Mouse (Mus musculus): ENCODE measurements around the gene Fam222a. TPM values are rescaled to one million over a fixed set of nuclear protein-coding genes. Genes with fewer than 3 reads are reported as not detected.

Gene Fam222a
- polyA plus RNA-seq, 1 experiment from 2014 or later: 5.6 TPM

DNA sequence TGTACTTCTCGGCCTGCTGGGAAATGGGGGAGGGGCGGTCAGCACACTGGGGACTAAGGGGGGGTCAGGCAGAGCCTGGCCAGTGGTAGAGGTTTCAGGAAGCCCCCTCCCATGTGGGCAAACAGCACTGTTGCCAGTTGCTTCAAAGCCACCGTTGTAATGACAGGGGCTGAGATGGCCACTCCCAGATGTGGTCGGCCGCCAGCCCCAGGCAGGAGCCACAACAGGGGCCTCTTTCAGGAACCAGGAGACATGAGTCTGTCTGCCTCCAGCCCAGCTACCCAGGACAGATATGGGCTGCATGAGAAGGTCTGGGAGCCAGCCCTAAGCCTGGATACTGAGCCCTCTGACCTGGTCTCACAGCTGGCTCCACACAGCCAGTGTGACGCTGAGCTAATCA, 77.1 kb downstream of the Fam222a start:
- no peaks in the 10 kb centered on the region for H3K27me3 ChIP-seq (ENCODE audit: control insufficient read depth, insufficient read depth, low read length)
- no peaks in the 10 kb centered on the region for H3K9me3 ChIP-seq (ENCODE audit: control insufficient read depth, low read length)
- H3K4me1 ChIP-seq (ENCODE audit: control insufficient read depth, insufficient read depth, low read length): peaks cover 19% of the 10 kb centered on the region
- H3K27ac ChIP-seq (ENCODE audit: low read depth, low read length): no peak overlapping the region
- H3K4me3 ChIP-seq (ENCODE audit: low read length): no peak overlapping the region
- WGBS: 45% methylated on average over 6 of the region's 6 CpGs
- no peak for ATAC-seq (ENCODE audit: low FRiP score, low TSS enrichment)
- no peak overlapping the region for H3K4me2 ChIP-seq (replicated peaks; ENCODE audit: low read depth, low read length)
- H3K9ac ChIP-seq (ENCODE audit: low read depth, low read length): no peak overlapping the region
- H3K36me3 ChIP-seq (ENCODE audit: control insufficient read depth, insufficient read depth, low read length): no peaks in the 10 kb centered on the region

DNA sequence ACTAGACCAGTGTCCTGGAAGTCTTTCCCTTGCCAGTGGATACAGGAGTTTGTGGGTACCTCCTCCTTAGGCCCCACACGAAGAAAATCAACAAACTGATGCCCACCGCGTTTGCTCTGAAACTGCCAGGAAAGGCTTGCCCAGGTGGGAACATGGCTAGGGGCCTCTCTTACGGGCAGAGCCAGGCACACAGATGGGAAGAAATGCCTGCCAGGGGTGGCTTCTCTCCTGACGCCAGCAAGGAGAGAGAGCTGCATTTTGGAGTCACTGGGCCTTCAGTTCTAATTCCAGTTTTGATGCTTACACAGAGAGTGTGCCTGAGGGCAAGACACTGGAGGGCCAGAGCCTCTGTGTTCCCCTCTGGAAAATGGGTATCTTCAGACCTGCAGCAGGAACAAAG, 78.1 kb downstream of the Fam222a start:
- Histone ChIP-seq H3K4me1 (ENCODE audit: control insufficient read depth, insufficient read depth, low read length) (peaks cover 24% of the 10 kb centered on the region), H3K27me3 (ENCODE audit: control insufficient read depth, insufficient read depth, low read length) (no peaks in the 10 kb centered on the region), H3K9me3 (ENCODE audit: control insufficient read depth, low read length) (no peaks in the 10 kb centered on the region), H3K27ac (ENCODE audit: low read depth, low read length) (no peak overlapping the region), H3K4me3 (ENCODE audit: low read length) (no peak overlapping the region), H3K36me3 (ENCODE audit: control insufficient read depth, insufficient read depth, low read length) (no peaks in the 10 kb centered on the region), H3K4me2 (replicated peaks; ENCODE audit: low read depth, low read length) (no peak overlapping the region), H3K9ac (ENCODE audit: low read depth, low read length) (no peak overlapping the region)
- 92% methylated on average over 5 of the region's 5 CpGs for WGBS
- ATAC-seq (ENCODE audit: low FRiP score, low TSS enrichment): no peak

DNA sequence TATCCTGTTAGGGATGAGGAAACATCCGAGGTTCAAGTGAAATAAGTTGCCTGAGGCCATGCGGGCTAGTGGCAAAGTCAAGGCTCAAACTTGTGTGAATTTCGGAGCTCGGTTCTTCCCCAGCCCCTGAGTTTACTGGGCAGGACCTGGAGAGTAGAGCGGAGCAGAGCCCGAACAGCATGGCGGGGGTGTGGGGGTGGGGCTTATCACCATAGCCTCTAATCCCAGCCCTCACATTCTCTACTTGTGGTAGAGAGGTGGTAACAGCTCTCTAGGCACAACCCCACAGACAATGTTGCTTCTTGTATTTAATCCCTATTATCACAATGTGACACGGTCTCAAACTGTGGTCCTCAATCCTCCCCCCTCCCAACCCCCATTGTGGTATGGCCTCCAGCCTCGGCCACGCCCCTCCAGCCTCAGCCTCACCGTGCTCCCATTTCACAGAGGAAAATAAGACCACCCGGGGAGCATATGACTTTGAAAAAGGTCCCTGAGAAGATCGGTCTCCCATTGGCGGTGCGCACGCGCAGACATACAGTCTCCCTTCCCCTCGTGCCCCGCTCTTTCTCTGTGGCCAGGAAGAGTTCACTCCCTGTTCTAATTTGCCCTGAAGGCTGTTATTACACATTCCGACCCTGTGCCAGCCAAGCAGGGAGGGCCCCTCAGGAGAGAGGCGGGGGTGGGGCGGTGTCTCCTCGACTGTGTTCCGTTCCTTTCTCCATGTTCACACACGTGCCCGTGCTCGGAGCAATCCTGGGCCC, 79.6 kb downstream of the Fam222a start:
- ATAC-seq (ENCODE audit: low FRiP score, low TSS enrichment): peak; percentile 63
- H3K27ac ChIP-seq (ENCODE audit: low read depth, low read length): no peak overlapping the region
- peak overlapping the region; percentile 35 for H3K9ac ChIP-seq (ENCODE audit: low read depth, low read length)
- WGBS: 3% methylated on average over 27 of the region's 27 CpGs
- peak overlapping the region; percentile 27 for H3K4me3 ChIP-seq (ENCODE audit: low read length)
- H3K4me1 ChIP-seq (ENCODE audit: control insufficient read depth, insufficient read depth, low read length): peaks cover 28% of the 10 kb centered on the region
- no peaks in the 10 kb centered on the region for H3K36me3 ChIP-seq (ENCODE audit: control insufficient read depth, insufficient read depth, low read length)
- H3K9me3 ChIP-seq (ENCODE audit: control insufficient read depth, low read length): no peaks in the 10 kb centered on the region
- peak overlapping the region; percentile 51 for H3K4me2 ChIP-seq (replicated peaks; ENCODE audit: low read depth, low read length)
- H3K27me3 ChIP-seq (ENCODE audit: control insufficient read depth, insufficient read depth, low read length): no peaks in the 10 kb centered on the region

DNA sequence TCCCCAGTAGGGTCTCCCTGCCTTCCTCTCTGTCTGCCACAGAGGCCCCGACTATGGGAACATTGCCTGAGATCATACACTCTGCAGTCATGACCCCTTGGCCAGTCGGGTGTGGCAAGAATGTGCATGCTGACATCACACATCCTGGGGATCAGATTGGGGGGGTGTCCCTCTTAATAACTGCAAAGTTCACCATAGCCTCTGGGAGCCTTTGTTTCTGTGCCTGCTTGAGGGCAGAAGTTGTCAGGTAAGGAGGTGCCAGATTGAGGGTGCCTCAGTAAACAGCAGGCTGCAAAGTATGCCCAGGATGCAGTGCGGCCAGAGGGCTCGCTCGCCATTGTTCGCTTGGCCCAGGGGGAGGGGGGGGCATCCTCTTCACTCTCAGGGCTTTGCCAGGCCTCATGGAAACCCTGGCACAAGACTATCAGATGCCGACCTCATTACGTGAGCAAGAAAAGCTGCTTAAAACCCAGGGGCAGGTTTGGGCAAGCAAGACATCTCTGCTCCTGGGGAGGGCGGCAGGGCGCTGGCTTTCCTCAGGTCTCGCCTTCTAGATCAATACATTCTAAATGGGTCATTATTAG, 81.0 kb downstream of the Fam222a start:
- 63% methylated on average over 11 of the region's 11 CpGs for WGBS
- H3K9ac ChIP-seq (ENCODE audit: low read depth, low read length): no peak overlapping the region
- no peak overlapping the region for H3K27ac ChIP-seq (ENCODE audit: low read depth, low read length)
- H3K27me3 ChIP-seq (ENCODE audit: control insufficient read depth, insufficient read depth, low read length): no peaks in the 10 kb centered on the region
- peaks cover 35% of the 10 kb centered on the region for H3K4me1 ChIP-seq (ENCODE audit: control insufficient read depth, insufficient read depth, low read length)
- no peak for ATAC-seq (ENCODE audit: low FRiP score, low TSS enrichment)
- H3K9me3 ChIP-seq (ENCODE audit: control insufficient read depth, low read length): no peaks in the 10 kb centered on the region
- H3K4me2 ChIP-seq (replicated peaks; ENCODE audit: low read depth, low read length): no peak overlapping the region
- H3K4me3 ChIP-seq (ENCODE audit: low read length): no peak overlapping the region
- no peaks in the 10 kb centered on the region for H3K36me3 ChIP-seq (ENCODE audit: control insufficient read depth, insufficient read depth, low read length)

DNA sequence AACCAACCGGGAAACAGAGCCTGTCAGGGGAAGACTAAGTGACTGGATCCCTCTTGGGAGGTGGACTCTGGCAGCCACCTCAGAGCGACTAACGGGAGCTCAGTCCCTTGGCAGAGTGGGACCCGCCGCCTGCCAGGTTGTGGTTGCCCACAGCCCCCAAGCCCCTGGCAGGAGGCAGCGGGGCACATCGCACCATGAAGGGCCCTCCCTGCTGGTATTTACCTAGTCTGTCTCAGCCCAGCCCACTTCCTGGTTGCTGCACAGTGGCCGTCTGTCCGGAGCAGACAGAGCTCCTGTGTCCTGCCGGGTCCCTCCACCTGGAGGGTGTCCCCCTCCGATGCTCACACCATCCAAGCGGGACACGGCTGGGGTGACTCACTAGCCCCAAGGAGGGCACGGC, 83.2 kb downstream of the Fam222a start:
- Histone ChIP-seq H3K27ac (ENCODE audit: low read depth, low read length) (peak overlapping the region; percentile 45; the same call in 1 of the 2 replicates), H3K36me3 (ENCODE audit: control insufficient read depth, insufficient read depth, low read length) (no peaks in the 10 kb centered on the region), H3K4me3 (ENCODE audit: low read length) (no peak overlapping the region), H3K9ac (ENCODE audit: low read depth, low read length) (peak overlapping the region; percentile 34; the same call in 1 of the 2 replicates), H3K27me3 (ENCODE audit: control insufficient read depth, insufficient read depth, low read length) (no peaks in the 10 kb centered on the region), H3K9me3 (ENCODE audit: control insufficient read depth, low read length) (no peaks in the 10 kb centered on the region), H3K4me1 (ENCODE audit: control insufficient read depth, insufficient read depth, low read length) (peaks cover 35% of the 10 kb centered on the region), H3K4me2 (replicated peaks; ENCODE audit: low read depth, low read length) (peak overlapping the region; percentile 24; the same call in 1 of the 2 replicates)
- WGBS: 26% methylated on average over 14 of the region's 14 CpGs
- no peak for ATAC-seq (ENCODE audit: low FRiP score, low TSS enrichment)

DNA sequence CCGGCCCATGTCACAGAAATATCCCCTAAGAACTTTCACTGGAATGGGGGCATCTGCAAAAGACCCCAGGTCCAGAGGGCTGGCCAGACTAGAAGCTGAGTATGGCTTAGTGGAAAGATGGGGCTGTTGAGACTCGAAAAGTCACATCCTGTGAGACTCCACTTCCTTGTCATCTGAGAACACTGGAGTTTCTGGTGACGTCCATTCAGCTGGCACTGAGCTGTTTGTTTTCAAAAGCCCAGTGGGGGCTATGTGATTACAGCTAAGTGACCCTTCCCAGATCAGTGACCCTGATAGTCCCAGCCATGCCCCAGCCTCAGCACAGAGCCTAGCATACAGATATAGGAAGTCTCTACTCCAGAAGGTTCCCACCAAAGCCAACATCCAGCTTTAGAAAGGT, 83.6 kb downstream of the Fam222a start:
- 12% methylated on average over 3 of the region's 3 CpGs for WGBS
- ATAC-seq (ENCODE audit: low FRiP score, low TSS enrichment): no peak
- peak overlapping the region; percentile 34; the same call in 1 of the 2 replicates for H3K9ac ChIP-seq (ENCODE audit: low read depth, low read length)
- H3K4me2 ChIP-seq (replicated peaks; ENCODE audit: low read depth, low read length): peak overlapping the region; percentile 24; the same call in 1 of the 2 replicates
- H3K4me3 ChIP-seq (ENCODE audit: low read length): no peak overlapping the region
- H3K36me3 ChIP-seq (ENCODE audit: control insufficient read depth, insufficient read depth, low read length): no peaks in the 10 kb centered on the region
- H3K4me1 ChIP-seq (ENCODE audit: control insufficient read depth, insufficient read depth, low read length): peaks cover 39% of the 10 kb centered on the region
- H3K9me3 ChIP-seq (ENCODE audit: control insufficient read depth, low read length): no peaks in the 10 kb centered on the region
- peaks cover 4% of the 10 kb centered on the region for H3K27me3 ChIP-seq (ENCODE audit: control insufficient read depth, insufficient read depth, low read length)
- H3K27ac ChIP-seq (ENCODE audit: low read depth, low read length): peak overlapping the region; percentile 45; the same call in 1 of the 2 replicates

DNA sequence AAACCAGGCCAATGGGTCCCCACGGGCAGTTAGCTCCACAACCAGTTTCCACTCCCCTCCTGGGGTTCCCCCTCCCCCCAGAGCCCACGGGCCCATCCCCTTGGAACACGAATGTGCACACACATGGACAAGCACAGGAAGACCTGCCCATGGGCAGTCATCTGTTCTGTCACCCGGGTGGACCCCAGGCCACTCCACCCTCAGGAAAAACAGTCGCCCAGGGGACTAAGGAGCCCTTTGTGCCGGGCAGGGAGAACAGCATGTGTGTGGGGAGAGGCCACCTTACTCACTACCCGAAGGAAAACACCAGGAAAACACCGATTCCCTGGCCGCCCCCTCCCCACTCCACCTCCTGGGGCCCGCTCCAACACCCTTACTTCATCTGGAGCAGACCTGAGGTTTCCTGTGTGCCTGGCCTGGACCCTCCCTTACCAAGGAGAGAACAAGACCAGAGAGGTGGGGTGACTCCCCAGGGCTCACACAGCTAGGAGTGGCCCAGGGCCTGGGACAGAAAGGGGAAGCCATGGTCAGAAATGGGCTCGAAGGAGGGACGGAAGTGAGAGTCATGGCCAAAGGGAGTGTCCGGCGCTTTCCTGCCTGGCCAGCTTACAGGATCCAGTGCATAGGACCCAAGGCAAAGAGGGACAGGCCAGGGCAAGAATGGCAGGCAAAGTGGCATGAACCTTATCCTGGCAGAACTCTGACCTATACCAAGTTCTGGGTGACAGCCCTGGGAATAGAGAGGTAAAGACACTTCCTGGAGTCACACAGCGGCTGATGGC, 86.0 kb downstream of the Fam222a start:
- Histone ChIP-seq H3K27ac (ENCODE audit: low read depth, low read length) (no peak overlapping the region), H3K4me1 (ENCODE audit: control insufficient read depth, insufficient read depth, low read length) (peaks cover 32% of the 10 kb centered on the region), H3K36me3 (ENCODE audit: control insufficient read depth, insufficient read depth, low read length) (no peaks in the 10 kb centered on the region), H3K4me2 (replicated peaks; ENCODE audit: low read depth, low read length) (no peak overlapping the region), H3K9ac (ENCODE audit: low read depth, low read length) (no peak overlapping the region), H3K27me3 (ENCODE audit: control insufficient read depth, insufficient read depth, low read length) (peaks cover 24% of the 10 kb centered on the region), H3K4me3 (ENCODE audit: low read length) (no peak overlapping the region), H3K9me3 (ENCODE audit: control insufficient read depth, low read length) (no peaks in the 10 kb centered on the region)
- 65% methylated on average over 12 of the region's 15 CpGs for WGBS
- no peak for ATAC-seq (ENCODE audit: low FRiP score, low TSS enrichment)

DNA sequence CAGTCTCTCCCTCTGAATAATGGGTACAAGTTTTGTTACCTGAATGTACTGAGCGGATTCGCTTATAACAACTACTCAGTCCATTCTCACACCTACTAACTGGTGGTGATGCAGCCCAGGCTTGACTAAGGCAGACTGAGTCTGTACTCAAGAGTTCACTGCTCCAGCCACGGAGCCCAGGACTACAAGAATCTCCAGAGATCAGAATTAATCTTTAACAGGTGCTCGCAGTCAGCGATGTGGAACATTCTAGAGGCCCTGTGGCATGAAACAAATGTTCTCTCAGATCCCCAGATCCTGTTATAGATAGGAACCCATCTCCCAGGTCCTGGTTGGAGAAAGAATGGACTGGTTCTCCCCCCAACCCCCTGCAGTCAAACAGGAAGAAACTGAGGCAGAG, 87.9 kb downstream of the Fam222a start:
- no peak for ATAC-seq (ENCODE audit: low FRiP score, low TSS enrichment)
- peaks cover 27% of the 10 kb centered on the region for H3K27me3 ChIP-seq (ENCODE audit: control insufficient read depth, insufficient read depth, low read length)

More for the DNA sequence above, 87.9 kb downstream of the Fam222a start:
- no peak overlapping the region for H3K4me2 ChIP-seq (replicated peaks; ENCODE audit: low read depth, low read length)
- H3K4me1 ChIP-seq (ENCODE audit: control insufficient read depth, insufficient read depth, low read length): peaks cover 24% of the 10 kb centered on the region
- no peak overlapping the region for H3K4me3 ChIP-seq (ENCODE audit: low read length)
- no peak overlapping the region for H3K27ac ChIP-seq (ENCODE audit: low read depth, low read length)
- WGBS: 72% methylated on average over 5 of the region's 5 CpGs
- H3K36me3 ChIP-seq (ENCODE audit: control insufficient read depth, insufficient read depth, low read length): no peaks in the 10 kb centered on the region
- H3K9ac ChIP-seq (ENCODE audit: low read depth, low read length): no peak overlapping the region
- no peaks in the 10 kb centered on the region for H3K9me3 ChIP-seq (ENCODE audit: control insufficient read depth, low read length)
